Mouse (Mus musculus) kidney, embryonic 14.5 days (tissue): ENCODE measurements around the gene Kcnip1. TPM values are rescaled to one million over a fixed set of nuclear protein-coding genes. Genes with fewer than 3 reads are reported as not detected.

Experiments used
- ATAC-seq: fragments of 200-750 bp; cut with Nextera tagmentation; 2 replicates; pipeline ENCODE4 v1.8.0; 2017; ENCODE audit warnings: moderate number of reproducible peaks, mild to moderate bottlenecking, moderate TSS enrichment, moderate library complexity; ENCODE audit not compliant: low FRiP score, low TSS enrichment
- H3K27ac ChIP-seq: fragments of 300-500 bp; sonication (generic); 2 replicates; pipeline ENCODE4 v1.5.1; 2014; ENCODE audit warnings: low read depth, mild to moderate bottlenecking, low read length, moderate library complexity, mixed read lengths
- H3K27me3 ChIP-seq: fragments of 300-500 bp; sonication (generic); 2 replicates; pipeline ENCODE4 v1.6.1; 2014; ENCODE audit warnings: mild to moderate bottlenecking, low read length; ENCODE audit not compliant: control insufficient read depth, insufficient read depth
- H3K36me3 ChIP-seq: fragments of 300-500 bp; sonication (generic); 2 replicates; pipeline ENCODE4 v1.6.1; 2014; ENCODE audit warnings: low read length, mixed read lengths; ENCODE audit not compliant: control insufficient read depth, insufficient read depth
- H3K4me1 ChIP-seq: fragments of 300-500 bp; sonication (generic); 2 replicates; pipeline ENCODE4 v1.6.1; 2014; ENCODE audit warnings: low read length, mixed read lengths; ENCODE audit not compliant: control insufficient read depth, insufficient read depth
- H3K4me2 ChIP-seq: fragments of 300-500 bp; sonication (generic); replicated peaks from 2 replicates; pipeline ENCODE4 v1.6.1; 2014; ENCODE audit warnings: low read depth, mild to moderate bottlenecking, low read length
- H3K4me3 ChIP-seq: fragments of 300-500 bp; sonication (generic); 2 replicates; pipeline ENCODE4 v1.5.1; 2014; ENCODE audit warnings: mild to moderate bottlenecking, low read length
- H3K9ac ChIP-seq: fragments of 300-500 bp; sonication (generic); 2 replicates; pipeline ENCODE4 v1.6.1; 2014; ENCODE audit warnings: low read depth, mild to moderate bottlenecking, low read length, moderate library complexity
- H3K9me3 ChIP-seq: fragments of 300-500 bp; sonication (generic); 2 replicates; pipeline ENCODE4 v1.6.1; 2016; ENCODE audit warnings: low read length; ENCODE audit not compliant: control insufficient read depth
- whole genome bisulfite sequencing: fragments of 180-500 bp; shearing (Covaris S2); extraction: QIAGEN DNeasy Blood & Tissue Kit; methylation state at CpG from one replicate; pipeline ENCODE4 v1.1.7; 2014; 5-methylcytosine and 5-hydroxymethylcytosine counted together
- polyA plus RNA-seq: library from polyadenylated mRNA; unstranded; fragments of >200 nt; fragmentation: Nextera tagmentation; extraction: Ambion mirVana; gene quantifications from 2 replicates; pipeline ENCODE4 v1.2.1, GENCODE M21; 2014

Gene Kcnip1
- polyA plus RNA-seq, 1 experiment from 2014 or later, result 0.74 TPM

DNA sequence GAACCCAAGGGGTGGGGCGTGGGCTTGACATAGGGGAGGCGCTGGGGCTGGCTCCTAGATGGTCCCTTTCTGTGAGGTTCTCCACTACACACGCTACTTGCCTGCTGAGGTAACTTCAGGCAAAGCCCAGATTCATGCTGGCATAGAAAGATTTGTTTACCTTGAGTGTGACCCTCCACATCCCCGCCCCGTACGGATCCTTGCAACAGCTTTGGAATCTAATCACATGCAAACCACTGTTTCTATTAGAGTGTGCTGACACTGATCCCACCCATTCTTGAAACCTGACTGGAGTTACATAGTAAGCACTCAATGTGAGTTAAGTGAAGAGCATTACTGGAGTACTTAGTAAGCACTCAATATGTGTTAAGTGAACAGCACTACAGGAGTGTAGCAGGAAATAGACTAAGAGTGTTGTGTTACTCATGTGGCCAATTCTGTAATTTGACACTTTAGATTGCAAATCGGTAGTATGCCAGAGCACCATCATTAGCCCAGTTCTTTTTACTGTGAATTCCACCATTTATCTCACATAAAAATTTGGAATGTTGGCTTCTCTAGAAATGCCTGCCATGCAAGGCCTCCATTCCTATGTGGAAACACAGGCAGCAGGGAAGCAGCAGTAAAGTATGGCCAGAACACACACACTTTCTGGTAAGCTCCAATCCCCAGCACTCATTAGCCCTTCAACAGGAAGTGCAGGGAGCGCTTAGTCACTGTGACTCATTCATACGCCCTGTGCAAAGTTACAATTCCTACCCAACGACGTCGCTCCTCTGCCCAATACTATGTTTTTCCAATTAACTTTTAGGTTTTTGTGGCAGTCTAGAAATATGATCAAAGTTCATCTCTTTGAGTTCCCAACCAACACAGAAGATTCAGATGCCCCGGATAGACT is 332.7 kb downstream of the Kcnip1 start:
- no peak overlapping the region for H3K4me2 ChIP-seq
- no peak overlapping the region for H3K27ac ChIP-seq
- H3K9me3 ChIP-seq, result no peaks in the 10 kb centered on the region
- no peak for ATAC-seq
- 72% methylated on average over 13 of the region's 13 CpGs for WGBS
- H3K4me3 ChIP-seq, result no peak overlapping the region
- no peak overlapping the region for H3K9ac ChIP-seq
- H3K36me3 ChIP-seq, result no peaks in the 10 kb centered on the region
- no peaks in the 10 kb centered on the region for H3K4me1 ChIP-seq
- H3K27me3 ChIP-seq, result no peaks in the 10 kb centered on the region

DNA sequence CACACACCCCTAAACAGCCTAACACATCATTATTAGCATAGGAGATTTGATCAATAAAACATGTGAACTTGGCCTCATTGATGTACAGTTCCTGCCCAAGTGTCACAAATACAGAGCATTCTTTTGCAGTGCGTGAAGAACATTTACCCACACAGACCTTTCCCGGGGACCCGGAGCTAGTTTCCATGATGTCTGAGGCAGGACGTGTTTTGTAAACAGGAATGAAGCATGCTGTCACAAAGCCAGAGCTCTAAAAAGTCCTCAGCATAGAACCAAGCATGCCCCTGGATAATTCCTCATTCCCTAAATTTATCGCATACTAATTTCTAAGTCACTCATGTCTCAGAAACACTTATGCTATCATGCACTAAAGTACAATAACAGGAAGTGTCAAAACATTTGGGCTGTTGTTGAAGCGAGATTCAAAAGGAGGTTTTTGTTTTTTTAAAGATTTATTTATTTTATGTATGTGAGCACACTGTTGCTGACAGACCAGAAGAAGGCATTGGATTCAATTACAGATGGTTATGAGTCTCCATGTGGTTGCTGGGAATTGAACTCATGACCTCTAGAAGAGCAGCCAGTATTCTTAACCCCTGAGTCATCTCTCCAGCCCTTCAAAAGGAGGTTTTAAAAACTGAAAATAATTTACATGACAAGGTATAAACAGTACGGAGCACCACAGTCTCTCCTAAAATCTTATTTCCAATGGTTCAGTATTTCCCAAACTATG is 336.9 kb downstream of the Kcnip1 start:
- no peaks in the 10 kb centered on the region for H3K27me3 ChIP-seq
- no peak overlapping the region for H3K27ac ChIP-seq
- no peaks in the 10 kb centered on the region for H3K9me3 ChIP-seq
- H3K4me3 ChIP-seq, result no peak overlapping the region
- H3K36me3 ChIP-seq, result no peaks in the 10 kb centered on the region
- H3K4me2 ChIP-seq, result no peak overlapping the region
- ATAC-seq, result no peak
- WGBS, result 67% methylated on average over 7 of the region's 7 CpGs
- no peaks in the 10 kb centered on the region for H3K4me1 ChIP-seq
- H3K9ac ChIP-seq, result no peak overlapping the region

DNA sequence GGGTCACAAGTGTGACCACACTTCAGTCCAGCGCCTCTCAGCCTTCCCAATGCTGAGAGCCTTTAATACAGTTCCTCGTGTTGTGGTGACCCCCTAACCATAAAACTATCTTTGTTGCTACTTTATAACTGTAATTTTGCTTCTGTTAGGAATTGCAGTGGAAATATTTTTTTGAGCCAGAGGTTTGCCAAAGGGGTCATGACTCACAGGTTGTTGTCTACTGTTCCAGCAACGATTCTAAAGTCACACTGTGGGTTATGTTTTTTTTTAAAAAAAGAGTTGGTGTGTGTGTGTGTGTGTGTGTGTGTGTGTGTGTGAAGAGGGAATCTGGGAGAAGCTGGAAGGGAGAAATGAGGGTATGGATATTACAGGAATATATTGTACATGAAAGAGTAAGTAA is 337.7 kb downstream of the Kcnip1 start:
- H3K4me1 ChIP-seq, result no peaks in the 10 kb centered on the region
- 51% methylated on average over 3 of the region's 3 CpGs for WGBS
- no peaks in the 10 kb centered on the region for H3K9me3 ChIP-seq
- H3K9ac ChIP-seq, result no peak overlapping the region
- H3K4me2 ChIP-seq, result no peak overlapping the region
- H3K36me3 ChIP-seq, result no peaks in the 10 kb centered on the region
- no peaks in the 10 kb centered on the region for H3K27me3 ChIP-seq
- H3K4me3 ChIP-seq, result no peak overlapping the region
- no peak overlapping the region for H3K27ac ChIP-seq
- ATAC-seq, result no peak

DNA sequence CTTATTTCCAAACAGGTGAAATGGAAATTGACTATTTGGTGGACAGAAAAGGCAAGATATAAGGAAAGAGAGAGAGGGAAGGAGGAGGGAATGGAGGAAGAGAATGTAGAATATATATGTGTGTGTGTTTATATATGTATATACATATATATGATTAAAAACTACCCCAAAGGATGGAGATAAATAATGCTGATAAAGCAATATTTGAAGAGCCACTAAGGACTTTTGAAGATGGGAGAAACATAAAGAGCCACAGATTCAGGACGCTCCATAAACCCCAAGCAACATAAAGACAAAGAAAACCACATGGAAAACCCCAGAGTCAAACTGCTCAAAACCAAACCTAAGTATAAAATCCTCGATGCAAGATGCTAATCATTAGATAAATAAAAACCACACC is 338.5 kb downstream of the Kcnip1 start:
- H3K4me3 ChIP-seq, result no peak overlapping the region
- H3K27me3 ChIP-seq, result no peaks in the 10 kb centered on the region
- ATAC-seq, result no peak
- no peak overlapping the region for H3K27ac ChIP-seq
- H3K4me1 ChIP-seq, result no peaks in the 10 kb centered on the region
- no peak overlapping the region for H3K4me2 ChIP-seq
- H3K9me3 ChIP-seq, result no peaks in the 10 kb centered on the region
- no peaks in the 10 kb centered on the region for H3K36me3 ChIP-seq
- WGBS, result 84% methylated on average over 2 of the region's 2 CpGs
- no peak overlapping the region for H3K9ac ChIP-seq

DNA sequence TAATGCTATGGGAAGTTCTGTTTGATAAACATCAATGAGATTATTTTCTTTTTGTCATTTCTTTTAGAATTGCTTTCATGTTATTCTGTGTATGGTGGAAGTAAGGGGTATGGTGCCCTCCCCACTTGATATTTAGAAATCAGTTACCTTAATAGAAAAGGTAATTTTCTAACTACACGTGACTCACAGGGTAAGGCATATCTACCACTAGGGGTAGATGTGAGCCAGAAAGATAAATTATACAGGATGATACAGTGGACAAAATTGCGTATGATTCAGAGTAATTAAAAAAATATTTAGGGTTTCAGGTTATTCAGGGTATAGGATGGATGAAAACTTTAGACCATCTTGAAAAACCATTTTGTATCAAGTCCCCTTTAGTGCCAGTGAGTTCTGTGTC is 343.6 kb downstream of the Kcnip1 start:
- Histone ChIP-seq H3K4me1 (no peaks in the 10 kb centered on the region), H3K27me3 (no peaks in the 10 kb centered on the region), H3K9ac (no peak overlapping the region), H3K9me3 (no peaks in the 10 kb centered on the region), H3K36me3 (no peaks in the 10 kb centered on the region), H3K4me3 (no peak overlapping the region), H3K4me2 (no peak overlapping the region), H3K27ac (no peak overlapping the region)
- ATAC-seq, result no peak
- 80% methylated on average over 2 of the region's 2 CpGs for WGBS

DNA sequence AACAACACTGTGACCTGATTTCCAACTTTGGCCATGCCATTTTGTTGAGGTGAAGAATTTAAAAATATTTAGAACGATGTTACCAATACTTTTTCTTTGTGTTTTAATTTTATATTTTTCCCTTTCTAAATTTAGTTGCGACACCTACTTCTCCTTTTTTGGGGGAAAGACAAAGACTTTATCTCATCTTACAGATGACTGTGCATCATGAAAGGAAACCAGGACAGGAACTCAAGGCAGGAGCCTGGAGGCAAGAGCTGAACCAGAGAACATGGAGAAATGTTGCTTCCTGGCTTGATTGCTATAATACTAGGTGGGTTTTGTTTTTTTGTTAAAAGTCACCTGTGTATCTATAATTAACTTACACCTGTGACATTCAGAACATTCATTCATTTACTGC is 355.8 kb downstream of the Kcnip1 start:
- Histone ChIP-seq H3K9me3 (no peaks in the 10 kb centered on the region), H3K9ac (no peak overlapping the region), H3K4me3 (no peak overlapping the region), H3K36me3 (no peaks in the 10 kb centered on the region), H3K4me1 (no peaks in the 10 kb centered on the region), H3K4me2 (no peak overlapping the region), H3K27me3 (no peaks in the 10 kb centered on the region), H3K27ac (no peak overlapping the region)
- ATAC-seq, result no peak
- WGBS, result 95% methylated on average over 2 of the region's 2 CpGs

DNA sequence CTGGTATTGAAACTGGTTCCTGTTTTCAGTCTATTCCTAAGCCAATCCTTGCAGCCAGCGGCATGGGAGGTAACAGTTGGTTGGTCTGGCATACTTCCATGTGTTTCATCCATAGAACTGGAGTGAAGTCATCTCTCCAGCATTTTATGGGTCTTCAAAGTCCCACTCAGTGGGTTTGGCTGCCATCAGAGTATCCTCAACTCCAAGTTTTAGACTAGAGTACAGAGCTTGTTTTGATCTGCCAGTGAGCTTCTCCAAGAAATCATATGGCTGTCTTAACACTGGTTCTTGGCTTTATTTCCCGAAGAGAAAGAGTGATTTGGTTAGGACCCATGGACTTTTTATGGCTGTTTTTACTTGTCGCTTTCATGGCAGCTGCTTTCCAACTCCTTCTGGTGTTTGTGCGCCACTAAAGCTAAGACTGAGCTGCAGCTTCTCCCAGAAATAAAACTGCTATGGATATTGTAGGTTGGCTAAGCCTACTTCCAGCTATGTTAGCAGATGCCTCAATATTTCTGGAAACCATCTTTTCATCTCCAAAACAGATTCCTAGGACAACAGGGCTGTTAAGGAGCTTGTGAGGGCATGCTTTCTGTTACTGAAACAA is 365.7 kb downstream of the Kcnip1 start:
- WGBS, result 88% methylated on average over 4 of the region's 4 CpGs

DNA sequence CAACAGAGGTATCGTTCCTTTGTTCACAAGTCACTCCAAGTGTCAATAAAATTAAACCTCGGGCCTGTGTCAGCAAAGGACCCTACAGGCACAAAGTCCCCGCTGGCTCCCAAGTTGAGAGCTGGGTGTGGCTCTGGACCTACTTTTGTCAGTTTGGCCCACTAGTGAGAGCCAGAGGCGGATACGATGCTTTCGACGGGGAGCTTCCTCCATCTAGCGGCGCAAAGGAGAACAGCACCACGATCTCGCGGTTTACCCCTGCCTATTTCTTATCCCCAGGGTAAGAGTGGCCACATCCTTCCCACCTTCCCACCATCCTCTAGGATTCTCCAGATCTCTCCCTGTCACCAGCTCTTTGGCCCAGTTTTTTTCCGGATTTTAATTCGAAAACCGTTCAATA is 378.7 kb downstream of the Kcnip1 start:
- Histone ChIP-seq H3K9me3 (no peaks in the 10 kb centered on the region), H3K36me3 (no peaks in the 10 kb centered on the region), H3K4me1 (no peaks in the 10 kb centered on the region), H3K9ac (no peak overlapping the region), H3K4me2 (no peak overlapping the region), H3K27me3 (no peaks in the 10 kb centered on the region), H3K4me3 (no peak overlapping the region), H3K27ac (no peak overlapping the region)
- 0 out of 2 replicates have a peak, but pooled peaks have one; percentile 69 for ATAC-seq
- WGBS, result 5% methylated on average over 15 of the region's 15 CpGs

More for the DNA sequence above, 365.7 kb downstream of the Kcnip1 start:
- H3K4me1 ChIP-seq, result no peaks in the 10 kb centered on the region
- H3K9ac ChIP-seq, result no peak overlapping the region
- no peak overlapping the region for H3K27ac ChIP-seq
- H3K4me2 ChIP-seq, result no peak overlapping the region
- no peak overlapping the region for H3K4me3 ChIP-seq
- no peaks in the 10 kb centered on the region for H3K36me3 ChIP-seq
- no peaks in the 10 kb centered on the region for H3K27me3 ChIP-seq
- no peak for ATAC-seq
- H3K9me3 ChIP-seq, result no peaks in the 10 kb centered on the region

DNA sequence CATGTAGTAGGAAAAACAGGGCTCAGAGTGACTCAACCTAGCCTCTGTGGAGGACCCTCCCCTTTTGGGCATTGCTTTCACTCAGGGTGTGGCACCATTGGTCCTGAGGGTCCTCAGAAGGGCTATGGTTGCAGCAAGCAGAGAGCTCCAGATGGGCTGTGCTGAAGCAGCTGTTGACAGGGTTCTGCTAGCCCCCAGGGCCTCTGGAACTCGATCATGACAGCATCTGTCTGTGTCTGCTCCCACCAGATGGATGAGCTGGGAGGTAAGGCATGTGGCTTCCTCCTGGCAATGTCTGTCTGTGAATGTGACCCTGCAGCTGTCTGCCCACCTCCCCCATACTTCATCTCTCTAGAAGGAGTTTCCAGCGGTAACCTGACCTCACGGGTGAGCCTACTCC is 385.2 kb downstream of the Kcnip1 start:
- 6% methylated on average over 3 of the region's 3 CpGs for WGBS
- ATAC-seq, result peak; percentile 92
- no peaks in the 10 kb centered on the region for H3K27me3 ChIP-seq

More for the DNA sequence above, 385.2 kb downstream of the Kcnip1 start:
- Histone ChIP-seq H3K4me2 (no peak overlapping the region), H3K9me3 (no peaks in the 10 kb centered on the region), H3K4me1 (peaks cover 6% of the 10 kb centered on the region; the same call in 1 of the 2 replicates), H3K27ac (0 out of 2 replicates have a peak overlapping the region, but pooled peaks have one; percentile 30), H3K36me3 (no peaks in the 10 kb centered on the region), H3K9ac (no peak overlapping the region), H3K4me3 (no peak overlapping the region)
